ENCODE assay signal across 12 mouse cellular contexts in the genomic region with DNA sequence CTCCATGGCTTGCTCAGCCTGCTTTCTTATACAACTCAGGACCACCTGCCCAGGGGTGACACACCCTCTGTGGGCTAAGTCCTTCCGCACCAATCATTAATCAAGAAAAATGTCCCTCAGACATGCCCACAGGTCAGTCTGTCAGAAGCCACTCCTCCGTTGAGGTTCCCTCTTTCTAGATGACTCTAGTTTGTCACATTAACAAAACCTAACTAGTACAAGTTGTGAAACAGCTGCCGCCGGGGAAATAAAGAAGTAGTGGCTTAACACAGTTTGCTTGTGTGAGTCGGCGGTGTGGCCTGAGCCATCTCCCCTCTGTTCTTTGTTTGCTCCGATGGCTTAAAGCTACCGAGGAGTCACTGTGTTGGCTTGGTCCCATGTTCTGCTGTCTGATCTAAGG. TPM values are rescaled to one million over a fixed set of nuclear protein-coding genes. Genes with fewer than 3 reads are reported as not detected.
DNase-seq lines count a peak whose midpoint lies in the region; ATAC-seq and TF ChIP-seq lines count a peak whose summit lies in the region.
"Had no signal": no experiment of that assay in that cellular context is flagged by ENCODE, and none has a peak within 500 bp of the region (broad histone marks: within the 10 kb centered on the region; RNA-seq: fewer than 3 reads in every experiment).

No protein-coding gene starts in this region.

- no peak overlapping the region for H3K9ac ChIP-seq in forebrain, embryonic 13.5 days
- no peak overlapping the region for H3K9ac ChIP-seq in forebrain, embryonic 11.5 days (ENCODE audit: low read length)
- H3K9ac ChIP-seq in liver, embryonic 11.5 days (ENCODE audit: low read depth, low read length), result no peak overlapping the region
- H3K9ac ChIP-seq in ES-E14 (ENCODE audit: insufficient read depth, low read depth, low read length, poor library complexity, severe bottlenecking), result no peak overlapping the region
- no peak overlapping the region for H3K9ac ChIP-seq in liver, postnatal 0 days (replicated peaks)

- ATAC-seq in forebrain, embryonic 13.5 days, result no peak
- ATAC-seq in forebrain, embryonic 11.5 days (replicated peaks; ENCODE audit: low FRiP score), result no peak
- ATAC-seq in liver, embryonic 11.5 days (replicated peaks; ENCODE audit: low FRiP score), result no peak
- peak; percentile 6; the same call in 1 of the 2 replicates for ATAC-seq in liver, postnatal 0 days

- peaks cover 8% of the 10 kb centered on the region; the same call in 1 of the 2 replicates for H3K27me3 ChIP-seq in forebrain, embryonic 13.5 days
- 0 out of 2 replicates have a peak, but pooled peaks cover 3% of the 10 kb centered on the region for H3K27me3 ChIP-seq in forebrain, embryonic 11.5 days (ENCODE audit: control insufficient read depth, insufficient read depth, low read length)
- H3K27me3 ChIP-seq in liver, embryonic 11.5 days (replicated peaks; ENCODE audit: control insufficient read depth, insufficient read depth, low read length), result peaks cover 11% of the 10 kb centered on the region
- no peaks in the 10 kb centered on the region for H3K27me3 ChIP-seq in liver, postnatal 0 days (ENCODE audit: insufficient read depth, low read length)
- H3K27me3 ChIP-seq: hindbrain, embryonic 15.5 days had no signal

- DNase-seq in forebrain, embryonic 11.5 days (ENCODE audit: low spot score), result no peak
- no peak for DNase-seq in liver, embryonic 11.5 days (ENCODE audit: low spot score)
- DNase-seq in liver (no peak), ES-E14 (ENCODE audit: low read depth, low spot score) (no peak)
- DNase-seq in liver, postnatal 0 days, result peak; percentile 33
- no peak for DNase-seq in right cerebral cortex, adult 2 months (ENCODE audit: low spot score in 2 of 2)
- no peak for DNase-seq in left cerebral cortex, postnatal 36 days (ENCODE audit: low spot score in 2 of 2)
- DNase-seq: gastrocnemius, postnatal 14 days; layer of hippocampus, adult 9-11 months had no signal

- no peaks in the 10 kb centered on the region for H3K36me3 ChIP-seq in forebrain, embryonic 13.5 days (ENCODE audit: poor library complexity, severe bottlenecking)
- H3K36me3 ChIP-seq in forebrain, embryonic 11.5 days (ENCODE audit: control insufficient read depth, insufficient read depth, low read length), result no peaks in the 10 kb centered on the region
- no peaks in the 10 kb centered on the region; the same call in 1 of the 2 replicates for H3K36me3 ChIP-seq in liver, embryonic 11.5 days (ENCODE audit: control insufficient read depth, insufficient read depth, low read length)
- H3K36me3 ChIP-seq in ES-E14 (ENCODE audit: control insufficient read depth, insufficient read depth, low read length, poor library complexity, severe bottlenecking), result no peaks in the 10 kb centered on the region
- no peaks in the 10 kb centered on the region for H3K36me3 ChIP-seq in liver, postnatal 0 days (replicated peaks; ENCODE audit: insufficient read depth, low read length)
- H3K36me3 ChIP-seq: hindbrain, embryonic 15.5 days had no signal

- H3K27ac ChIP-seq in forebrain, embryonic 13.5 days, result no peak overlapping the region
- H3K27ac ChIP-seq in forebrain, embryonic 11.5 days (ENCODE audit: low read depth, low read length), result no peak overlapping the region
- H3K27ac ChIP-seq in liver, embryonic 11.5 days (ENCODE audit: low read depth, low read length), result no peak overlapping the region
- no peak overlapping the region for H3K27ac ChIP-seq in ES-E14 (ENCODE audit: insufficient read depth, low read depth, low read length, poor library complexity, severe bottlenecking)
- H3K27ac ChIP-seq in liver, postnatal 0 days (ENCODE audit: low read depth), result peak overlapping the region; percentile 77

- TF ChIP-seq CTCF in liver, postnatal 0 days (IDR thresholded peaks at IDR 0.05; ENCODE audit: low read depth), result no peak

- no peak for TF ChIP-seq EP300 in liver, postnatal 0 days (IDR thresholded peaks at IDR 0.05; ENCODE audit: low read depth)

- intact Hi-C loops in left cerebral cortex, postnatal 36 days (cut with DNase I), result loop anchor here (10.0 kb wide), 1 partner anchor 178 kb away; no protein-coding TSS in a partner anchor

- in situ Hi-C loops in ES-E14 (cut with MboI; ENCODE audit: low sequenced_read_pairs in 2 of 2, unreplicated experiment in 2 of 2), result loop anchor here in 1 of 2 experiments (10.0 kb wide), 1 partner anchor 328 kb away; no protein-coding TSS in a partner anchor

- H3K9me3 ChIP-seq in forebrain, embryonic 13.5 days (replicated peaks), result no peaks in the 10 kb centered on the region
- no peaks in the 10 kb centered on the region for H3K9me3 ChIP-seq in forebrain, embryonic 11.5 days (ENCODE audit: control insufficient read depth, low read length)
- H3K9me3 ChIP-seq in liver, embryonic 11.5 days (ENCODE audit: control insufficient read depth, low read length), result no peaks in the 10 kb centered on the region
- no peaks in the 10 kb centered on the region for H3K9me3 ChIP-seq in ES-E14 (ENCODE audit: control insufficient read depth, insufficient read depth, low read depth, low read length)
- no peaks in the 10 kb centered on the region for H3K9me3 ChIP-seq in liver, postnatal 0 days (ENCODE audit: low read length)
- H3K9me3 ChIP-seq: hindbrain, embryonic 15.5 days had no signal

- WGBS in forebrain, embryonic 13.5 days, result 85% methylated on average over 8 of the region's 8 CpGs
- 86% methylated on average over 8 of the region's 8 CpGs for WGBS in forebrain, embryonic 11.5 days
- WGBS in liver, embryonic 11.5 days, result 66% methylated on average over 8 of the region's 8 CpGs
- 52% methylated on average over 8 of the region's 8 CpGs for WGBS in liver, postnatal 0 days (ENCODE audit: insufficient replicate concordance)

- peaks cover 10% of the 10 kb centered on the region for H3K4me1 ChIP-seq in forebrain, embryonic 13.5 days
- peaks cover 4% of the 10 kb centered on the region for H3K4me1 ChIP-seq in forebrain, embryonic 11.5 days (replicated peaks; ENCODE audit: control insufficient read depth, insufficient read depth, low read length)
- H3K4me1 ChIP-seq in liver, embryonic 11.5 days (replicated peaks; ENCODE audit: control insufficient read depth, insufficient read depth, low read length), result peaks cover 8% of the 10 kb centered on the region
- H3K4me1 ChIP-seq in ES-E14 (ENCODE audit: control insufficient read depth in 2 of 2, insufficient read depth in 2 of 2, low read length in 2 of 2, poor library complexity in 1 of 2), result peaks cover 4 to 24% of the 10 kb centered on the region in 2 experiments; a peak in 3 of 4 replicates
- peaks cover 29% of the 10 kb centered on the region for H3K4me1 ChIP-seq in liver, postnatal 0 days (ENCODE audit: insufficient read depth)

- 0 out of 2 replicates have a peak overlapping the region, but pooled peaks have one; percentile 77 for H3K4me2 ChIP-seq in forebrain, embryonic 13.5 days
- no peak overlapping the region for H3K4me2 ChIP-seq in forebrain, embryonic 11.5 days (ENCODE audit: low read depth, low read length, severe bottlenecking)
- H3K4me2 ChIP-seq in liver, embryonic 11.5 days, result 0 out of 2 replicates have a peak overlapping the region, but pooled peaks have one; percentile 70
- peak overlapping the region; percentile 60 for H3K4me2 ChIP-seq in liver, postnatal 0 days (ENCODE audit: low read depth, low read length)

- H3K4me3 ChIP-seq in forebrain, embryonic 13.5 days, result no peak overlapping the region
- H3K4me3 ChIP-seq in forebrain, embryonic 11.5 days (ENCODE audit: low read depth, low read length), result no peak overlapping the region
- H3K4me3 ChIP-seq in liver, embryonic 11.5 days (ENCODE audit: low read depth, low read length), result no peak overlapping the region
- H3K4me3 ChIP-seq in ES-E14 (ENCODE audit: insufficient read depth in 1 of 2, low read depth in 1 of 2, low read length in 2 of 2, poor library complexity in 1 of 2, severe bottlenecking in 1 of 2), result peak overlapping the region; percentile 10 to 68; a peak in 3 of 4 replicates
- H3K4me3 ChIP-seq in liver, postnatal 0 days (ENCODE audit: low read depth, low read length), result peak overlapping the region; percentile 40; the same call in 1 of the 2 replicates
- H3K4me3 ChIP-seq: erythroblast, embryonic 14.5 days had no signal

TF ChIP-seq in ES-E14, 5 proteins besides CTCF, POLR2A, EP300 and RAD21:
- TF ChIP-seq ZC3H11A (IDR thresholded peaks at IDR 0.05; ENCODE audit: borderline replicate concordance, low read depth, low read length) (no peak), HCFC1 (IDR thresholded peaks at IDR 0.05; ENCODE audit: borderline replicate concordance, insufficient read depth, low read length) (no peak), MAFK (IDR thresholded peaks at IDR 0.05; ENCODE audit: insufficient read depth, low read depth, low read length) (no peak), ZNF384 (IDR thresholded peaks at IDR 0.05; ENCODE audit: low read depth, low read length) (no peak), CHD2 (IDR thresholded peaks at IDR 0.05; ENCODE audit: low read depth, low read length) (no peak)

RNA-seq across cellular contexts. Expression of gene Acbd3, which starts 36.8 kb away (rescaled TPM):
- polyA plus RNA-seq in forebrain, embryonic 13.5 days (2015; fragmentation: Nextera tagmentation; extraction: Ambion mirVana), result 19.0 and 19.3 TPM in 2 replicates
- polyA plus RNA-seq in forebrain, embryonic 11.5 days (2014; fragmentation: Nextera tagmentation; extraction: Ambion mirVana), result 21.6 and 22.8 TPM in 2 replicates
- polyA plus RNA-seq in liver, embryonic 11.5 days (2014; fragmentation: Nextera tagmentation; extraction: Ambion mirVana), result 17.5 and 18.4 TPM in 2 replicates
- total RNA-seq in ES-E14 (2012; rRNA removed), result 13.3 and 20.4 TPM in 2 replicates
- polyA plus RNA-seq in liver, postnatal 0 days (2015; fragmentation: Nextera tagmentation; extraction: Ambion mirVana), result 7.3 and 7.9 TPM in 2 replicates
- 10 to 100 TPM; 30.1 to 35.1 TPM for total RNA-seq in left cerebral cortex, postnatal 36 days (2021)

RNA-seq across cellular contexts. Expression of gene H3f3a, which starts 51.1 kb away (rescaled TPM):
- polyA plus RNA-seq in forebrain, embryonic 13.5 days (2015; fragmentation: Nextera tagmentation; extraction: Ambion mirVana), result 4,035 and 4,414 TPM in 2 replicates
- polyA plus RNA-seq in forebrain, embryonic 11.5 days (2014; fragmentation: Nextera tagmentation; extraction: Ambion mirVana), result 3,157 and 3,206 TPM in 2 replicates
- polyA plus RNA-seq in liver, embryonic 11.5 days (2014; fragmentation: Nextera tagmentation; extraction: Ambion mirVana), result 1,897 and 1,996 TPM in 2 replicates
- total RNA-seq in ES-E14 (2012; rRNA removed), result 503 and 657 TPM in 2 replicates
- 1,306 and 1,327 TPM in 2 replicates for polyA plus RNA-seq in liver, postnatal 0 days (2015; fragmentation: Nextera tagmentation; extraction: Ambion mirVana)
- total RNA-seq in left cerebral cortex, postnatal 36 days (2021), result 100 to 1,000 TPM; 274 to 285 TPM

Comparison
In these comparisons a context has a peak if more than half of its experiments do, and no peak if none do; other contexts are left out.
1. H3K4me3 ChIP-seq: peak in ES-E14 (2 of 2) and liver, postnatal 0 days (single experiment); none in forebrain, embryonic 13.5 days (single experiment), forebrain, embryonic 11.5 days (single experiment) and liver, embryonic 11.5 days (single experiment).